Mouse (Mus musculus) hindbrain, embryonic 12.5 days (tissue): ENCODE results near the gene Ap1g1. TPM values are rescaled to one million over a fixed set of nuclear protein-coding genes. Genes with fewer than 3 reads are reported as not detected.

ENCODE experiments used
- polyA plus RNA-seq: library from polyadenylated mRNA; unstranded; fragments of >200 nt; fragmentation: Nextera tagmentation; extraction: Ambion mirVana; gene quantifications from 2 replicates; pipeline ENCODE4 v1.2.1, GENCODE M21; 2016

The Ap1g1 gene
- polyA plus RNA-seq, 1 experiment from 2014 or later: 61.5 TPM

Other genes starting within 250 kb of the Ap1g1 start
- 28.8 and 29.4 TPM in 2 replicates for gene Dhx38, start 212.7 kb upstream of the Ap1g1 start, polyA plus RNA-seq
- gene Txnl4b, start 212.7 kb upstream of the Ap1g1 start, polyA plus RNA-seq: 24.9 and 25.8 TPM in 2 replicates
- gene Hp, start 199.4 kb upstream of the Ap1g1 start, polyA plus RNA-seq: 0.77 and 1.2 TPM in 2 replicates
- 36.5 and 38.8 TPM in 2 replicates for gene Dhodh, start 169.9 kb upstream of the Ap1g1 start, polyA plus RNA-seq
- gene Pkd1l3, start 164.0 kb upstream of the Ap1g1 start, polyA plus RNA-seq: 0.08 and 0.22 TPM in 2 replicates
- gene Ist1, start 85.3 kb upstream of the Ap1g1 start, polyA plus RNA-seq: 185 and 186 TPM in 2 replicates
- 77.0 and 80.2 TPM in 2 replicates for gene Zfp821, start 73.0 kb upstream of the Ap1g1 start, polyA plus RNA-seq
- 8.1 and 8.4 TPM in 2 replicates for gene Atxn1l, start 40.8 kb upstream of the Ap1g1 start, polyA plus RNA-seq
- gene Phlpp2, start 90.0 kb downstream of the Ap1g1 start, polyA plus RNA-seq: 2.7 and 3.5 TPM in 2 replicates
- gene Marveld3, start 183.6 kb downstream of the Ap1g1 start, polyA plus RNA-seq: 1.3 and 2.5 TPM in 2 replicates
- not detected in 2 replicates for gene Tat, start 211.9 kb downstream of the Ap1g1 start, polyA plus RNA-seq